Mouse (Mus musculus): ENCODE measurements around the gene Gm8369.

GRCm38 (mm10) chr19:11496361-11496760, 10.6 kb downstream of the Gm8369 start:
- TF ChIP-seq CTCF (IDR thresholded peaks at IDR 0.05; ENCODE audit: low read depth) (no peak), EP300 (IDR thresholded peaks at IDR 0.05; ENCODE audit: low read depth) (no peak)

All from heart, postnatal 0 days (tissue).